Mouse (Mus musculus): ENCODE measurements around the gene Cnnm3. TPM values are rescaled to one million over a fixed set of nuclear protein-coding genes. Genes with fewer than 3 reads are reported as not detected.

Gene Cnnm3
- polyA plus RNA-seq, 1 experiment from 2014 or later: 3.0 TPM

- WGBS: 91% methylated on average over 12 of the region's 12 CpGs
- no peak for DNase-seq (ENCODE audit: extremely low spot score, low spot score)
- Histone ChIP-seq H3K27ac (no peak overlapping the region), H3K4me3 (no peak overlapping the region), H3K27me3 (ENCODE audit: poor library complexity, severe bottlenecking) (no peaks in the 10 kb centered on the region), H3K36me3 (replicated peaks) (no peaks in the 10 kb centered on the region), H3K9me3 (no peaks in the 10 kb centered on the region), H3K4me1 (peaks cover 22% of the 10 kb centered on the region)
These were observed 31.5 kb upstream of the Cnnm3 start for GRCm38 (mm10) chr1:36479903-36480899.

GRCm38 (mm10) chr1:36483825-36484224 lies 27.8 kb upstream of the Cnnm3 start:
- H3K27me3 ChIP-seq (ENCODE audit: poor library complexity, severe bottlenecking): no peaks in the 10 kb centered on the region
- H3K4me1 ChIP-seq: peaks cover 2% of the 10 kb centered on the region; the same call in 1 of the 2 replicates
- no peak for DNase-seq (ENCODE audit: extremely low spot score, low spot score)
- peaks cover 5% of the 10 kb centered on the region; the same call in 1 of the 2 replicates for H3K36me3 ChIP-seq (replicated peaks)
- no peak overlapping the region for H3K4me3 ChIP-seq
- WGBS: 62% methylated on average over 4 of the region's 4 CpGs
- H3K27ac ChIP-seq: no peak overlapping the region
- H3K9me3 ChIP-seq: no peaks in the 10 kb centered on the region

- Histone ChIP-seq H3K27me3 (ENCODE audit: poor library complexity, severe bottlenecking) (no peaks in the 10 kb centered on the region), H3K27ac (no peak overlapping the region), H3K4me3 (no peak overlapping the region), H3K36me3 (replicated peaks) (peaks cover 5% of the 10 kb centered on the region; the same call in 1 of the 2 replicates), H3K9me3 (no peaks in the 10 kb centered on the region), H3K4me1 (no peaks in the 10 kb centered on the region)
- WGBS: 90% methylated on average over 7 of the region's 7 CpGs
- DNase-seq (ENCODE audit: extremely low spot score, low spot score): no peak
These were observed 26.6 kb upstream of the Cnnm3 start for GRCm38 (mm10) chr1:36485080-36485479.

DNA sequence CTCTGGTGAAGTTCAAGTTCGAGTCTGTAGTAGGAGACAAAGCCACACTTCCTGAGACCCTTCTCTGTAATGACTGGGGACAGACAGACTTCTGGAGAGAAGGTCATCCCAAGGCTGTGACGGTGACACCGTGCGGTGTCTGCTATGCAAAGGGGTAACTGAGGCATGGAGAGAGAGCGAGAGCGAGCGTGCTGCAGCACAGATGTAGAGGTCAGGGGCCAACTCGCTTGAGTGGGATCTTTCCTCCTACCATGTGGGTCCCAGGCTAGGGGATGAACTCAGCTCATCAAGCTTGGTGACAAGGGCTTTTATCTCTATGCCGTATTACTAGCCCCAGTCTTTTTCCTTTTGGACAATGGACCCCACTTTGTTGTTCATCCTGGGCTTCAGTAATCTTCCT lies 24.6 kb upstream of the Cnnm3 start:
- Histone ChIP-seq H3K27me3 (ENCODE audit: poor library complexity, severe bottlenecking) (no peaks in the 10 kb centered on the region), H3K36me3 (replicated peaks) (peaks cover 5% of the 10 kb centered on the region; the same call in 1 of the 2 replicates), H3K4me3 (no peak overlapping the region), H3K27ac (no peak overlapping the region), H3K9me3 (no peaks in the 10 kb centered on the region), H3K4me1 (peaks cover 3% of the 10 kb centered on the region)
- 86% methylated on average over 9 of the region's 9 CpGs for WGBS
- no peak for DNase-seq (ENCODE audit: extremely low spot score, low spot score)

GRCm38 (mm10) chr1:36489661-36490060 lies 22.0 kb upstream of the Cnnm3 start:
- DNase-seq (ENCODE audit: extremely low spot score, low spot score): no peak
- 84% methylated on average over 6 of the region's 6 CpGs for WGBS
- no peak overlapping the region for H3K27ac ChIP-seq
- no peaks in the 10 kb centered on the region for H3K27me3 ChIP-seq (ENCODE audit: poor library complexity, severe bottlenecking)
- H3K36me3 ChIP-seq (replicated peaks): peaks cover 5% of the 10 kb centered on the region; the same call in 1 of the 2 replicates
- peaks cover 17% of the 10 kb centered on the region for H3K4me1 ChIP-seq
- no peaks in the 10 kb centered on the region for H3K9me3 ChIP-seq
- no peak overlapping the region for H3K4me3 ChIP-seq

GRCm38 (mm10) chr1:36492416-36493139 lies 19.1 kb upstream of the Cnnm3 start:
- WGBS: 51% methylated on average over 9 of the region's 9 CpGs
- Histone ChIP-seq H3K27ac (0 out of 2 replicates have a peak overlapping the region, but pooled peaks have one; percentile 25), H3K4me1 (peaks cover 17% of the 10 kb centered on the region), H3K4me3 (no peak overlapping the region), H3K27me3 (ENCODE audit: poor library complexity, severe bottlenecking) (no peaks in the 10 kb centered on the region), H3K9me3 (no peaks in the 10 kb centered on the region), H3K36me3 (replicated peaks) (peaks cover 5% of the 10 kb centered on the region; the same call in 1 of the 2 replicates)
- DNase-seq (ENCODE audit: extremely low spot score, low spot score): peak; percentile 37

- WGBS: 71% methylated on average over 6 of the region's 6 CpGs
These were observed 18.4 kb upstream of the Cnnm3 start for GRCm38 (mm10) chr1:36493299-36493698.

GRCm38 (mm10) chr1:36496719-36497118 lies 14.9 kb upstream of the Cnnm3 start:
- Histone ChIP-seq H3K4me1 (peaks cover 17% of the 10 kb centered on the region), H3K36me3 (replicated peaks) (peaks cover 26% of the 10 kb centered on the region), H3K27me3 (ENCODE audit: poor library complexity, severe bottlenecking) (no peaks in the 10 kb centered on the region), H3K9me3 (no peaks in the 10 kb centered on the region), H3K4me3 (no peak overlapping the region), H3K27ac (no peak overlapping the region)
- 69% methylated on average over 2 of the region's 2 CpGs for WGBS
- DNase-seq (ENCODE audit: extremely low spot score, low spot score): no peak

More at GRCm38 (mm10) chr1:36493299-36493698, 18.4 kb upstream of the Cnnm3 start:
- peaks cover 7% of the 10 kb centered on the region; the same call in 1 of the 2 replicates for H3K36me3 ChIP-seq (replicated peaks)
- DNase-seq (ENCODE audit: extremely low spot score, low spot score): no peak
- peaks cover 17% of the 10 kb centered on the region for H3K4me1 ChIP-seq
- H3K4me3 ChIP-seq: no peak overlapping the region
- no peak overlapping the region for H3K27ac ChIP-seq
- H3K27me3 ChIP-seq (ENCODE audit: poor library complexity, severe bottlenecking): no peaks in the 10 kb centered on the region
- no peaks in the 10 kb centered on the region for H3K9me3 ChIP-seq

- peaks cover 26% of the 10 kb centered on the region for H3K36me3 ChIP-seq (replicated peaks)
- DNase-seq (ENCODE audit: extremely low spot score, low spot score): no peak
- WGBS: 86% methylated on average over 2 of the region's 2 CpGs
- H3K27ac ChIP-seq: no peak overlapping the region
- no peaks in the 10 kb centered on the region for H3K27me3 ChIP-seq (ENCODE audit: poor library complexity, severe bottlenecking)
- no peak overlapping the region for H3K4me3 ChIP-seq
- H3K4me1 ChIP-seq: peaks cover 12% of the 10 kb centered on the region
- H3K9me3 ChIP-seq: no peaks in the 10 kb centered on the region
These were observed 14.4 kb upstream of the Cnnm3 start for GRCm38 (mm10) chr1:36497312-36497711.

DNA sequence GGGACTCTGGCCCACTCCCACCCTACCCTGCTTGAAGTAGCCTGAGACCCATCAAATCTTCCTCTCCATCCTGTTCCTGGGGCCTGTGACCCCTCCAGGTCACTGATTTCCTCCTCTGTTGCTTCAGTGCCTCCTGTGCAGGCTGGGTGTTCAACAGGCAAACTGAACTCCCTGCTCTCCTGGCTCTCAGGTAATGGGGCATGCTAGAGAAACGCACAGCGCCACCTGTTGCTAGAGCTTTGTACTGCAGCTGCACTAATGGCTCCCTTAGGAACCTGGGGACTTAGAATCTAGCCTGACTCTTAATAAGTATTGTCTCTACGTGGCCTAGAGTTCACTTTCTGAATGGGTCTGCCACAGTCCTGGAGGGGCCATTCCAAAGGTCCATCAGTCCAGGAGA lies 10.4 kb upstream of the Cnnm3 start:
- no peaks in the 10 kb centered on the region for H3K9me3 ChIP-seq
- no peaks in the 10 kb centered on the region for H3K4me1 ChIP-seq
- DNase-seq (ENCODE audit: extremely low spot score, low spot score): peak; percentile 70
- 11% methylated on average over 3 of the region's 3 CpGs for WGBS
- H3K36me3 ChIP-seq (replicated peaks): peaks cover 41% of the 10 kb centered on the region
- no peaks in the 10 kb centered on the region for H3K27me3 ChIP-seq (ENCODE audit: poor library complexity, severe bottlenecking)
- H3K27ac ChIP-seq: no peak overlapping the region
- no peak overlapping the region for H3K4me3 ChIP-seq

DNA sequence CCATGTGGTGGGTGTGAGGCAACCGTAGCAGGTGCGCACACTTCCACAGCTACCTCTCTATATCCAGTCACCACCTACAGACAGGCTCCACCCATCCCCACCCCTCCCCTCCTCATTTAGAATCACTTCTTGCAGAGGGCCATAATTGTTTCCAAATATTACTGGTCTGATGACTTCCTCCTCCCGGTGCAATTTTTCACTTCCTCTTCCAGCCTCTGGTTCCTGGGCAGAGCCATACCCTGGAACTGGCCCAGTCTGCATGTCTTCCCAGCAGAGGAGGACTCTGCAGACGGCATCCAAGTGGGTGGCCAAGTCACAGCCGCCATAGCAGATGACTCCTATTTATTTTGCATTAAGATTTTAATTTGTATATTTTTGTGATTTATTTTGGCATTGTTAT lies 3.4 kb upstream of the Cnnm3 start:
- H3K36me3 ChIP-seq (replicated peaks): peaks cover 22% of the 10 kb centered on the region

GRCm38 (mm10) chr1:36512089-36512965 lies 660 bp downstream of the Cnnm3 start:
- peak; percentile 47 for DNase-seq (ENCODE audit: extremely low spot score, low spot score)
- H3K4me1 ChIP-seq: peaks cover 37% of the 10 kb centered on the region
- 5% methylated on average over 126 of the region's 126 CpGs for WGBS
- peak overlapping the region; percentile 95 for H3K27ac ChIP-seq
- peak overlapping the region; percentile 95 for H3K4me3 ChIP-seq
- H3K27me3 ChIP-seq (ENCODE audit: poor library complexity, severe bottlenecking): no peaks in the 10 kb centered on the region
- peaks cover 37% of the 10 kb centered on the region for H3K36me3 ChIP-seq (replicated peaks)
- no peaks in the 10 kb centered on the region for H3K9me3 ChIP-seq

More for the DNA sequence above, 3.4 kb upstream of the Cnnm3 start:
- 89% methylated on average over 5 of the region's 5 CpGs for WGBS
- Histone ChIP-seq H3K27me3 (ENCODE audit: poor library complexity, severe bottlenecking) (no peaks in the 10 kb centered on the region), H3K4me3 (no peak overlapping the region), H3K27ac (no peak overlapping the region), H3K9me3 (no peaks in the 10 kb centered on the region), H3K4me1 (peaks cover 12% of the 10 kb centered on the region)
- no peak for DNase-seq (ENCODE audit: extremely low spot score, low spot score)
